Mouse (Mus musculus): ENCODE measurements at regions not wholly inside any gene's neighbourhood (a gene's known extent, or its start where the extent isn't known, plus 50 kb on each side); places are given as distances from the start of the nearest gene placed in this dataset.

DNA sequence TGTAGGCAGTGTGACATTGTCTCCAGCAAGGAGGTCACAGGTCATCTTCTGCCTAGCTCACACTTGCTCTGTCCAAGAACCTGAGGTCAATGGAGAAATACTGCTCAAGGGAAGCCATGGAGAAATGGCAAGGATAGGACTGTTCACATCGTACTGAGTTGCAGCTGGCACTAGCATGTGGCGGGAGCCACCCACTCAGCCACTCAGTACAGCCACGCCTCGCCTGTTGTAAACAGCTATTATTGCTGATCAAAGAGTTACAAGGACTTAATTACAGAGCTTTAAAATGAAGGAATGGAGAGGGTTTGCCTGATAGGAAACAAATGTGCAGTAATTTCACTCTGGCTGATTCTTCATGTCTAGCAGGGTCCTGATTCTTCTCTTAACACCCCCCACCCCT lies 64.8 kb downstream of the Dll1 start:
- Histone ChIP-seq H3K4me2 (ENCODE audit: low read depth, low read length) (no peak overlapping the region), H3K9ac (ENCODE audit: low read depth, low read length) (no peak overlapping the region), H3K27ac (ENCODE audit: low read length) (no peak overlapping the region), H3K27me3 (ENCODE audit: control insufficient read depth, insufficient read depth, low read depth, low read length) (no peaks in the 10 kb centered on the region), H3K4me3 (ENCODE audit: low read depth, low read length) (no peak overlapping the region), H3K4me1 (ENCODE audit: control insufficient read depth, low read depth, low read length) (no peaks in the 10 kb centered on the region), H3K36me3 (ENCODE audit: control insufficient read depth, insufficient read depth) (no peaks in the 10 kb centered on the region), H3K9me3 (replicated peaks; ENCODE audit: control insufficient read depth, low read length) (no peaks in the 10 kb centered on the region)
- WGBS (ENCODE audit: insufficient replicate concordance): 55% methylated on average over 4 of the region's 4 CpGs
- no peak for ATAC-seq (ENCODE audit: low read depth)

DNA sequence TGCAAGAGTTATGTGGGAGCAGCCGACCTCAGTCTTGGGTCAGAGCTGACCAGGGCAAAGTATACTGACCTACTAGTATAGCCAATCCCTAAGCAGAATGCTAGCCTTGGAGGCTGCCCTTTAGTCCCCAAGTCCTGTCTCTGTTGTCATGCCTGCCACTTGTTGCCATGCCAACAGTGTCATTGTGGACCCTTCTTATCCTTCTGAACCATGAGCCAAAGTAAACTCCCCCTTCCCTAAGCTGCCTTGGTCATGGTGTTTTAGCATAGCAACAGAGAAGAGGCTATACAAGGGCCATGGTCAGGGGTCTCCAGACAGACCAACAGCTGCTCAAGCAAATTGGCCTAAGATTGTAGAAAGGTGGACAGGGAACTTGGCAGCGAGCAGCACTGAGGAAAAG lies 66.2 kb downstream of the Dll1 start:
- ATAC-seq (ENCODE audit: low read depth): no peak

DNA sequence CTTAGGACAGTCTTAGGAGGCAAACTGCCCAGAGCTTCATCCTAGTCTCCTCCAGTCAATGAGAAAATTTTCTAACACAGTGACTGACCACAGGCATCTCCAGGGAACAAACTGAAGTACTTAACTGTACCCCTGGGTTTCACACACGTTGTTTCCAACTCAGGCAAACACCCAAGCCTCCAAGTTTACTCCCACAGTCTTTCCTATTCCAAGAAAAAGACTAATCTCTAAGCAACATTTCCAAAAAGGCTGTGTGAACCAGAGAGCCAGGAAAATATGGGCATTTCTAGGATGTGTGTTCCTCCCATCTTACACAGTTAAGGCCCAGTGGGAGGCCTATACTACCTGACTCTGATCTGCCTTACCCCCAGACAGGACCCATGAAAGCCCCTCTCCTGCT lies 74.6 kb downstream of the Dll1 start:
- ATAC-seq (ENCODE audit: low read depth): no peak
- no peaks in the 10 kb centered on the region for H3K4me1 ChIP-seq (ENCODE audit: control insufficient read depth, low read depth, low read length)
- 13% methylated on average over 1 of the region's 1 CpGs for WGBS (ENCODE audit: insufficient replicate concordance)
- H3K27ac ChIP-seq (ENCODE audit: low read length): no peak overlapping the region
- no peak overlapping the region for H3K9ac ChIP-seq (ENCODE audit: low read depth, low read length)
- no peaks in the 10 kb centered on the region for H3K9me3 ChIP-seq (replicated peaks; ENCODE audit: control insufficient read depth, low read length)
- H3K36me3 ChIP-seq (ENCODE audit: control insufficient read depth, insufficient read depth): no peaks in the 10 kb centered on the region
- H3K4me2 ChIP-seq (ENCODE audit: low read depth, low read length): no peak overlapping the region
- H3K4me3 ChIP-seq (ENCODE audit: low read depth, low read length): no peak overlapping the region
- no peaks in the 10 kb centered on the region for H3K27me3 ChIP-seq (ENCODE audit: control insufficient read depth, insufficient read depth, low read depth, low read length)

More for the DNA sequence above, 66.2 kb downstream of the Dll1 start:
- Histone ChIP-seq H3K27ac (ENCODE audit: low read length) (no peak overlapping the region), H3K9me3 (replicated peaks; ENCODE audit: control insufficient read depth, low read length) (no peaks in the 10 kb centered on the region), H3K4me1 (ENCODE audit: control insufficient read depth, low read depth, low read length) (no peaks in the 10 kb centered on the region), H3K27me3 (ENCODE audit: control insufficient read depth, insufficient read depth, low read depth, low read length) (no peaks in the 10 kb centered on the region), H3K4me3 (ENCODE audit: low read depth, low read length) (no peak overlapping the region), H3K36me3 (ENCODE audit: control insufficient read depth, insufficient read depth) (no peaks in the 10 kb centered on the region), H3K4me2 (ENCODE audit: low read depth, low read length) (no peak overlapping the region), H3K9ac (ENCODE audit: low read depth, low read length) (no peak overlapping the region)
- 36% methylated on average over 2 of the region's 2 CpGs for WGBS (ENCODE audit: insufficient replicate concordance)

DNA sequence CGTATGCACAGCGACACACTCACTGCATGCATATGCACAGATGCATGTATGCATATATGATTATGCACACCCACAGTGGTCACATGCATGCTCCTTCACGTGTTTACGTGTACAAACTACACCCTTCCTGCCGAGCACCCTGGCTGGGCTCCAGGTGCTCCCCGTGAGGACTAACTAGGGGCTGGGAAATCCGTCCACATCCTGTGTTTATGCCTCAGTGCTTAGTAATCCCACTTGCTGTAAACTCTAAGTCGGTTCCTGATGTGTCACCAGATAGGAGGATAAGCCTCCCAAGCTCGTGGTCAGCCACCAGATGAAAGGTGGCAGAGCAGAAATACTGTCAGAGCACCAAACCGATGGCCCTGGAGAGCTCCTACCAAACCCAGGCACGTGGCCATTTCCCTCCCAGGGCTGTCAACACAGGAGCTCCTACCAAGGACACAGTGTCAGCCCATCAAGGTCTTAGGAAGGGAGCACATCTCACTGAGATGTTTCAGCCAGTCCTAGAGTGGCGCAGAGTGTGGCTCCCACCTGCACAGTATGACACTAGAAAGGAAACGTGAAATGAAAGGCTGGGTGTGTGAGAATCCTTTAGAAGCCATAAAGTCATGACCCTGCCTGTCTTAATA lies 76.8 kb downstream of the Dll1 start:
- H3K4me2 ChIP-seq (ENCODE audit: low read depth, low read length): no peak overlapping the region
- no peaks in the 10 kb centered on the region for H3K27me3 ChIP-seq (ENCODE audit: control insufficient read depth, insufficient read depth, low read depth, low read length)
- ATAC-seq (ENCODE audit: low read depth): no peak
- no peaks in the 10 kb centered on the region for H3K36me3 ChIP-seq (ENCODE audit: control insufficient read depth, insufficient read depth)
- no peak overlapping the region for H3K27ac ChIP-seq (ENCODE audit: low read length)
- no peaks in the 10 kb centered on the region for H3K9me3 ChIP-seq (replicated peaks; ENCODE audit: control insufficient read depth, low read length)
- H3K4me3 ChIP-seq (ENCODE audit: low read depth, low read length): no peak overlapping the region
- no peaks in the 10 kb centered on the region for H3K4me1 ChIP-seq (ENCODE audit: control insufficient read depth, low read depth, low read length)
- WGBS (ENCODE audit: insufficient replicate concordance): 40% methylated on average over 13 of the region's 13 CpGs
- H3K9ac ChIP-seq (ENCODE audit: low read depth, low read length): no peak overlapping the region

DNA sequence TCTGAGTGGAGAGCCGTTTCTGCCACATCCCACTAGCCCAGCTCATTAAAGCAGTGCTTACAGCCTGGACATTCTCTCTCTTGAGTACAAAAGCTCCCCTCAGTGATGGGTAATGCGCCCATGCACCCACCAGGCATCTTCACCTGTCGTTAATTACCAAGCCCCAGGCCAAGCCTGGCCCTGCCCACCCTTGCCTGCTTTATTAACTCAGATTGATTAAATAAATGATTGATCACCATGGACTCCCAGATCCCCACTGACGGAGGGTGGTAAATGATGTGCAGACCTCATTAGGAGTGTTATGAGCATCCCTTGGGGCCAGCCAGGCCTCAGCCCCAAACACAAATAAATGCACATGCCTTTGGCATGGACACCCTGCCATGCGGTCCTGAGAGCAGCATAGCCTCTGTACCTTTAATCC lies 82.5 kb downstream of the Dll1 start:
- no peak overlapping the region for H3K4me3 ChIP-seq (ENCODE audit: low read depth, low read length)
- 50% methylated on average over 5 of the region's 5 CpGs for WGBS (ENCODE audit: insufficient replicate concordance)
- no peak for ATAC-seq (ENCODE audit: low read depth)
- H3K27me3 ChIP-seq (ENCODE audit: control insufficient read depth, insufficient read depth, low read depth, low read length): no peaks in the 10 kb centered on the region
- H3K9ac ChIP-seq (ENCODE audit: low read depth, low read length): no peak overlapping the region
- no peak overlapping the region for H3K4me2 ChIP-seq (ENCODE audit: low read depth, low read length)
- H3K4me1 ChIP-seq (ENCODE audit: control insufficient read depth, low read depth, low read length): no peaks in the 10 kb centered on the region
- no peaks in the 10 kb centered on the region for H3K36me3 ChIP-seq (ENCODE audit: control insufficient read depth, insufficient read depth)
- no peaks in the 10 kb centered on the region for H3K9me3 ChIP-seq (replicated peaks; ENCODE audit: control insufficient read depth, low read length)
- H3K27ac ChIP-seq (ENCODE audit: low read length): no peak overlapping the region

DNA sequence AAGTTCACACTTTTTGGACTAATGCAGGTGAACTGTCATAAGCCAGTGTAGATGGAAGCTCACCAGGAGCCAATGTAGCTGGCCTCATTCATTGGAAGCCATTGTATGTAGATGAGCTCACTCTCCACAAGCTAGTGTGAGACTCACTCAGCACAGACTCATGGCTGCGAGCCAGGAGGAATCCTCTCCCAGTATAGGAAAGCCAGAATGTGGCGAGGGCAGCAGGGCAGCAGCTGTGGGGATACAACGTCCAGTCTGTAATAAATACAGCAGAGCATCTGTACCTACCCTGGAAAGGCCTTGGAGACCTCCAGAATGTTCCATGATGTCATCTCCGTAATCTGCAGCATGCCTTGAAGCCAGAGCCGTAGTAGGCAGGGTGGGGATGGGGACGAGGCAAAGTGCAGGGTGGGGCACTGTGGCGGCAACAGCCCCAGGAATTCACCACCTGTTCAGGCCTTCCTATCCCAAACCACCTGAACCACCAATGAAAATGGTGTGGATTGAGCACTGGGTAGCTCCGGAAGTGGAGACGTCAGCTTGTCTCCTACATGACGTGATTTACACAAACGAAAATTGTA lies 84.1 kb downstream of the Dll1 start:
- no peaks in the 10 kb centered on the region for H3K27me3 ChIP-seq (ENCODE audit: control insufficient read depth, insufficient read depth, low read depth, low read length)
- ATAC-seq (ENCODE audit: low read depth): no peak
- 60% methylated on average over 11 of the region's 11 CpGs for WGBS (ENCODE audit: insufficient replicate concordance)

DNA sequence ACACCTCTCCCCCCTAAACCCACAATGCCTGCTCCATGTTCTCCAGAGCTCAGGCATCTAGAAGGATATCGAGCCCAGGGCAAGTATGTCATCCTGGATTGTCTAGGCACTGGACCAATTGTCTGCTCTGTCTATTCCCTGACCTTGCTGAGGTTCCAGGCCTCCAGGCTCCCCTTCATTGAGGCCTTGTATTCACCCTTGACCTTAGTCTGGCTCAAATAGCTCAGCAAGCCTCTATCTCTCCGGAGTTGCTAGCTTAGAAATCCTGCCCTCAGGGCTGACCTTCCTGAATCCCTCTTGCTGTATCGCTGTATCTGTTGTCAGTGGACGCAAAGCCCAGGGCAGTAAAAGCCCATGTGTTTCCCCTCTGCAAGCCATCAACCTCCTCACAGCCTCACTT lies 85.0 kb downstream of the Dll1 start:
- whole genome bisulfite sequencing (ENCODE audit: insufficient replicate concordance): 44% methylated on average over 4 of the region's 4 CpGs
- ATAC-seq (ENCODE audit: low read depth): no peak
- H3K4me1 ChIP-seq (ENCODE audit: control insufficient read depth, low read depth, low read length): no peaks in the 10 kb centered on the region
- no peak overlapping the region for H3K4me2 ChIP-seq (ENCODE audit: low read depth, low read length)
- H3K9ac ChIP-seq (ENCODE audit: low read depth, low read length): no peak overlapping the region
- H3K27ac ChIP-seq (ENCODE audit: low read length): no peak overlapping the region
- H3K9me3 ChIP-seq (replicated peaks; ENCODE audit: control insufficient read depth, low read length): no peaks in the 10 kb centered on the region
- H3K4me3 ChIP-seq (ENCODE audit: low read depth, low read length): no peak overlapping the region
- no peaks in the 10 kb centered on the region for H3K27me3 ChIP-seq (ENCODE audit: control insufficient read depth, insufficient read depth, low read depth, low read length)
- no peaks in the 10 kb centered on the region for H3K36me3 ChIP-seq (ENCODE audit: control insufficient read depth, insufficient read depth)

More for the DNA sequence above, 84.1 kb downstream of the Dll1 start:
- Histone ChIP-seq H3K9me3 (replicated peaks; ENCODE audit: control insufficient read depth, low read length) (no peaks in the 10 kb centered on the region), H3K4me2 (ENCODE audit: low read depth, low read length) (no peak overlapping the region), H3K36me3 (ENCODE audit: control insufficient read depth, insufficient read depth) (no peaks in the 10 kb centered on the region), H3K9ac (ENCODE audit: low read depth, low read length) (no peak overlapping the region), H3K4me1 (ENCODE audit: control insufficient read depth, low read depth, low read length) (no peaks in the 10 kb centered on the region), H3K4me3 (ENCODE audit: low read depth, low read length) (no peak overlapping the region), H3K27ac (ENCODE audit: low read length) (no peak overlapping the region)

DNA sequence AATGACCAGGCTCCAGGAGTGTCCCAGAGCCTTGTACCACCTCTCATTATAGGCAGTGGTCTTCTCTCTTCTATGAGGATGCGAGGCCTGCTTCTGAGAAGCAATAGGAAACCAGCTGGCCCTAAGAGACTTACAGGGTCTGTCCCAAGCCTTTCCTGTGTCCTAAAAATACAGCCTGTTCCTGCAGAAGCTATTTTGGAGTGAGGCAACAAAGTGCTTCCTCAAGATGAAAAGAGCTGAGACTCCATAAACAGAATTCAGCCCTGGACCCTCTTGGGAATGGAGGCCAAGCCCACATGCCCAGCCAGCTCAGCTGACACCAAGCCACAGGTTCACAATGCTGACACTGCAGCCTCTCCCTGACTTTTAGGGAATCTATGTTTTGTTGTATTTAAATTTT lies 86.3 kb downstream of the Dll1 start:
- Histone ChIP-seq H3K36me3 (ENCODE audit: control insufficient read depth, insufficient read depth) (no peaks in the 10 kb centered on the region), H3K4me1 (ENCODE audit: control insufficient read depth, low read depth, low read length) (no peaks in the 10 kb centered on the region), H3K4me2 (ENCODE audit: low read depth, low read length) (no peak overlapping the region), H3K9ac (ENCODE audit: low read depth, low read length) (no peak overlapping the region), H3K27ac (ENCODE audit: low read length) (no peak overlapping the region), H3K4me3 (ENCODE audit: low read depth, low read length) (no peak overlapping the region), H3K9me3 (replicated peaks; ENCODE audit: control insufficient read depth, low read length) (no peaks in the 10 kb centered on the region), H3K27me3 (ENCODE audit: control insufficient read depth, insufficient read depth, low read depth, low read length) (no peaks in the 10 kb centered on the region)
- no peak for ATAC-seq (ENCODE audit: low read depth)
- 73% methylated on average over 1 of the region's 1 CpGs for WGBS (ENCODE audit: insufficient replicate concordance)

DNA sequence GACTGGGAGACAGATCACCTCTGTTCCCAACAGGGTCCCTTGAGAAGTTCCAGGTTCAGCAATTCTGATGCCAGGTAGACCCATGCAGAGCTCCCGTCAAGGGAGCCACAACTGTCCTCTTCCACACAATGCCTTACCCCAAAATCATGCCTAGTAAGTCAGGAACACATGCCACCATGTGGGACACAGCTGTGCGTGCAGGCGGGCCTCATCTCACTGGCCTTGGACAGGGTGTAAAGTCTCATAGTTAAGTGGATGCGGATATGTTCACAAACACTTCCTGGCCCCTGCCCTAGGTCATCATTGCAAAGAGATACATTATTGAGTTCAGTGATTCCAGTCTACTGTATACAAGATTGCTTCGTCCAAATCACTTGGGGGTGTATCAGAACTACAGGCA lies 87.6 kb downstream of the Dll1 start:
- H3K4me2 ChIP-seq (ENCODE audit: low read depth, low read length): no peak overlapping the region
- ATAC-seq (ENCODE audit: low read depth): no peak
- WGBS (ENCODE audit: insufficient replicate concordance): 61% methylated on average over 5 of the region's 5 CpGs

More for the DNA sequence above, 87.6 kb downstream of the Dll1 start:
- no peaks in the 10 kb centered on the region for H3K36me3 ChIP-seq (ENCODE audit: control insufficient read depth, insufficient read depth)
- H3K4me1 ChIP-seq (ENCODE audit: control insufficient read depth, low read depth, low read length): no peaks in the 10 kb centered on the region
- H3K27ac ChIP-seq (ENCODE audit: low read length): no peak overlapping the region
- no peak overlapping the region for H3K4me3 ChIP-seq (ENCODE audit: low read depth, low read length)
- no peaks in the 10 kb centered on the region for H3K9me3 ChIP-seq (replicated peaks; ENCODE audit: control insufficient read depth, low read length)
- no peak overlapping the region for H3K9ac ChIP-seq (ENCODE audit: low read depth, low read length)
- H3K27me3 ChIP-seq (ENCODE audit: control insufficient read depth, insufficient read depth, low read depth, low read length): no peaks in the 10 kb centered on the region
